Mouse (Mus musculus) WW6 (cell line): ENCODE measurements at regions not wholly inside any gene's neighbourhood (a gene's known extent, or its start where the extent isn't known, plus 50 kb on each side); places are given as distances from the start of the nearest gene placed in this dataset.

Experiments used
- DNase-seq: peaks from one replicate; pipeline ENCODE4 v3.0.0-alpha.2; 2013; ENCODE audit warnings: low read depth, low spot score

- no peak for DNase-seq
Observed at GRCm38 (mm10) chr19:59738541-59738940, 204.9 kb downstream of the Rab11fip2 start.

GRCm38 (mm10) chr19:59742946-59743345 is 200.5 kb downstream of the Rab11fip2 start:
- no peak for DNase-seq

- DNase-seq: no peak
Observed at GRCm38 (mm10) chr19:59761218-59761617, 182.2 kb downstream of the Rab11fip2 start.

DNA sequence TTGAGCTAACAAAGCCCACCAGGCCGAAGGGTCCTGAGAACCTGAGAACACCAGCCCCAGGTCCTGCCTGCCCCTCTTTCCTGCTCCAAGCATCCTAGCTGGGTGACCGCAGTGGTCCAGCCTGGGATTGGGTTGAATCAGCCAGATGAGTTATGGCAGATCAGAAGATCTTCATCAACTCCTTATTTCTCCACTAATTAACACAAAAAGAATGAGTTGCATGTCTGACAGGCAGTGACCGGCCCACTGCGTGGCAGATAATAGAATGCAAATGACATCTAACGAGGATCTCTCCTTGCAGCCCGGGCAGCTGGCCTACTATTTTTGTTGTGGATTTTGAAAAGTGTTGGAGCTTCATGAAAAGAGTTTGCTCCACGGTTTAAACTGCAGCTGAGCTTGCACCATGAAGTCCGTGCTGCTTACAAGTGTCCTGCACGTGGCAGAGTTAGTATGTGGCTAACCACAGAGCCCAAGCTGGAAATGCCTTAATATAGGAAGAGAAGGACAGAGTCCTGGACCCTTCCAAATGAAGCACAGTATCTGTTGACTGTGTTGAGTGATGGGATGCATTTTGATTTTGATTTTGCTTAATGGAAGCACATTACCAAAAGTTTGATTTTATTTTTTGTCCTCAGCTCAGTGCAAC is 158.9 kb downstream of the Rab11fip2 start:
- DNase-seq: no peak

GRCm38 (mm10) chr19:59831304-59831703 is 112.2 kb downstream of the Rab11fip2 start:
- DNase-seq: no peak

GRCm38 (mm10) chr19:59837138-59837537 is 106.3 kb downstream of the Rab11fip2 start:
- no peak for DNase-seq

DNA sequence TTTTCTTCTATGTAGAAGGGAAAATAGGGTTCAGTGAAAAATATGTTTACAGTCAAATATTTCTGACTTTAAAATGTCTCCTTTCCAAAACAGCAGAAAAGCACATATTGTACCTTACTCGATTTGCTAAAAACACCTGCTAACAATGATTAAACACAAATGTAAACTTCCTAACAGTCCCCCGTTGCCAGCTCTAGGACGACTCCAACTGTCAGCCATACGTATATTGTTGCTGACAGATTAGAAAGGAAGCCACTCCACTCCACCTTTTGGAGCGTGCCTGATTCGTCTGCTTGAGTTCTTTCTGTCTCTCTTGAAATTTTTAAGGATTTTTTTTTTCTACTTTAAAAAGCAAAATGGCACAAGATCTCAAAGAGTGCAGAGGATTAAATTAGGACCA is 105.8 kb downstream of the Rab11fip2 start:
- DNase-seq: no peak

DNA sequence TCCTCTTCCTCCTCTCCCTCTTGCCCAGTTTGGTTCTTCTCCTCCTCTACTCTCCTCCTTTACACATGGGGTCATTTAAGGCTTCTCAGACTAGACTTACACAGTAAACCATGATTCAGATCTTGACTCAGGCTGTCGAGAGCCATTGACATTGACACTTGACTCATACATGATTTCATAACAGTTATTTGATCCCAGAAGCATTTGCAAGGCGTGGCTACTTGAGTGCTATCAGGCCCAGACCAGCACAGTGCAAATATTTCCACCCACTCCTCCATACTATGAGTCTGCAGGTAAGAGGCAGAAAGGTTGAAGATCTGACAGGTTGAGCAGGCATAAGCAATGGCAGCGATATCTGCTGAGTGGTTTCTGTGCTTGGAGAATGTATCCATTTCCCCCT is 99.2 kb downstream of the Rab11fip2 start:
- no peak for DNase-seq

- no peak for DNase-seq
Observed at GRCm38 (mm10) chr19:59846807-59847206, 96.6 kb downstream of the Rab11fip2 start.

DNA sequence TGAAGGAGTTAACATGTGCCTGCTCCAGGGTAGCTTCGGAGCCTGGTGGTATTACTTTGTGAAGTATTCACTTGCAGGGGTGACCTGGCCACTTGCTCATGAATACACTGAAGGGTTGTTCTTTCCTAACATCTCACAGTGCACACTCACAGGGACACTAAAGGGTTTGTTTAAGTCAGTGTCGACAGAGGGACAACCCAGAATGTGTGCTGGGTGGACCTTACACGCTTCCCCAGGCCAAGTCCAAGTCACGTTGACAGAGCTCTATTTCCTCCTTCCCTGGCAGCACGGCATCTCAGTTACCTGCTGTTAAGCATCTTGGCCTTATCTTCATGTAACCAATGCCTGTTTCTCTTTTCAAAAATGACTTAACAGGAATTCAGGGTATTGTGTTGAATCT is 92.8 kb downstream of the Rab11fip2 start:
- DNase-seq: no peak

DNA sequence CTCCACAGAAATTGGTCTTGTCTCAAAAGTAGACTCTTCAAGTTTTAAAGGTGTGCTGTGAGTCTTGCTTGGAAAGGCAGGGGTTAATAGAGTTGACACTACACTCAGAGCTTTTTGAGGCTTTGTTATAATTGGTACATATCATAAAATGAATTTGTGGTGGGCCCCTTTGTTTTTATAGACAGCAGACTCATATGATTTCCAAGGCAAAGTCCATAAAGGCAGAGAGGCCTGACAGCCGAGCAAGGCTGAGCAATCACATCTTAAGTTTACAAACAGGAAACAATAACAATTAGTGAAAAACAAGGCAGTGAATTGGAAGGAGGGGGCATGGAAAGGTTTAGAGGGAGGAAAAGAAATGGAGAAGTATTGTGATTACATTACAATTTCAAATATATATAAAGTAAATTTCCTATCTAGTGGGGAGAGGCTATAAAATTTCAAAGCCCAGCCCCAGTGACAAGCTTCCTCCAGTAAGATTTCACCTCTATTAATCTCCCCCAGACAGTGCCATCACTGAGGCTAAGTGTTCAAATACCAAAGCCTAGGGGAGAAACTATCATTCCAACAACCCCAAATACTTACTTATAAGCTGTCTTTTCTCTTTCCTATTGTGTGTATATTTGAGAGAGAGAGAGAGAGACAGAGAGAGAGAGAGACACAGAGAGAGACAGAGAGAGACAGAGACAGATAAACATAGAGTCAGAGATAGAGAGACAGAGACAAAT is 91.3 kb downstream of the Rab11fip2 start:
- no peak for DNase-seq
